Mouse (Mus musculus): ENCODE measurements at regions not wholly inside any gene's neighbourhood (a gene's known extent, or its start where the extent isn't known, plus 50 kb on each side); places are given as distances from the start of the nearest gene placed in this dataset.
"Not testable (repeated sequence)": the region's sequence is repeated elsewhere in the genome, so short reads cannot be mapped to it uniquely, and the experiment has no call there.

DNA sequence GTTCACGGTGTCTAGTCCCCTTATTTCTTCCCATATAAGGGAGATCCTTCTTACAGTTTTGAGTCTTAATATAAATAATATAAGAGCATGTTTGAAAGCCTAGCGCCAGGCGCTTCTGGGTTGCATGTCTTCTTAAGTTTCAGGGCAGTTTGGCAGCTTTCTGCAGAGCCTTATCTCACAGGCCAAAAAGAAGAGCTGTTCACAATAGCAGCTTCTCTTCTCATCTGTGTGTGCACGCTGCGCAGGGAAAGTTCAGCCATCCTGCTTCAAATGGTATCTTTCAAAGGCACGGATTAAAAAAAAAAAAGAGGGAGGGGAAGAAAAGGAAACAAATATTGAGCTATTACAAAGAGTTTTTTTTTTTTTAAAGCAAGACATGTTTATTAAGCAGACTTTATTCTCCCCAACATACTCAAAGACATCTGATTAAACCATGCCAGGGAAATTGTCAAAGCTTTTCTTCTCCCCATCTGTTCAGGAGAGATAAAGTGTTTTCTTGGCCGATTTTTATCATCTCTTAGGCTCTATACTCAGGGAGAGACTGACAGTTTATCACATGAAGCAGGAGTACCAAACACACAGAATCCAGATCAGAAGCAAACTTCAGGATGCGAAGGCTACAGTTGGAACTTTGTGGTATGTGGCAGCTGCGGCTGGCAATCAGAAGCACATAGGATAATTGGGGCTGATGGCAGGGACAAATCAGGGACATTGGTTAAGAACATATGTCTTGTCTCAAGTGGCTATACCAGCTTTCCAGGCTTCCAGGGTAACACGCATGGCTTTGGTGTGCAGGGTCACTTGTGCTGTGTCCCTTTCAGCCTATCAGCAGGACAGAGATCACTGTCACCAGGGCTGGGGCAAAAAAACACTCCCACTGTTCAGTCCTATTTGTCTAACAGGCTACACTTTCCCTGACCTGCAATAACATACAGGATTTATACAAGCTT lies 206.9 kb upstream of the Pfkp start:
- no peak for DNase-seq
- intact Hi-C loops (cut with DNase I) = no loop called here

DNA sequence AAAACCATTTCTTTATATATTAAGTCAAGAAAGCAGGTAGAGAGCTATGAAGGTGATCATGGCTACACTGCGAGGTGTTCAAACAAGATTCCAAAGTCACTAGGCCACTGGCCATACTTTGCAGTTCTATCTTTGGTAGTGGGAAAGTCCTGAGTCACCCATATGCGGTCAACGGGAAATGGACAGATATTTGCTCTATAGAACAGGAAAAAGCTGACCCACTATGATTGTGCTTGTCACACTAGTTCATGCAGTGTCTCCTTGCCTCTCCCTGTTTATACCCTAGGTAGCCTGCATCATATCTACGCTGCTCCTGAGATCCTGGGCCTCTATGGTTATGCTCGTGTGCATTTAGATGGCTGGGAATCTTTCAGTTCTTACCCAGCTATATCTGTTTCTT lies 188.9 kb upstream of the Pfkp start:
- intact Hi-C loops (cut with DNase I) = loop anchor here (5.0 kb wide), 1 partner anchor 1945 kb away; no protein-coding TSS in a partner anchor
- DNase-seq = no peak

DNA sequence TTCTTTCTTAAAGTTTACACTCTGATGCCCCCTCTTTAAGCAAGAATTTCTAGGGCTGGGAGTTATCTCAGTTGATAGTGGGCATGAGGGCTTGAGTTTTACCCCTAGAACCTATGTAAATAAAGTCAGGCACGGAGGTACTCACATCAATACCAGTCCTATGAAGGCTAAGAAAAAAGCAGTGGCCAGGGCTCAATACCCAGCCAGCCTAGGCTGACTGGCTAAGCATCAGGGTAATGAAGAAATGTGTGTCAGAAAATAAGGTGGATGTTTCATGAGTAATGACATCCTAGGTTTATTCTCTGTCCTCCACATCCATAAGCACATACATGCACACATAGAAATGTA lies 188.5 kb upstream of the Pfkp start:
- DNase-seq = no peak
- intact Hi-C loops (cut with DNase I) = loop anchor here (5.0 kb wide), 1 partner anchor 1945 kb away; no protein-coding TSS in a partner anchor

DNA sequence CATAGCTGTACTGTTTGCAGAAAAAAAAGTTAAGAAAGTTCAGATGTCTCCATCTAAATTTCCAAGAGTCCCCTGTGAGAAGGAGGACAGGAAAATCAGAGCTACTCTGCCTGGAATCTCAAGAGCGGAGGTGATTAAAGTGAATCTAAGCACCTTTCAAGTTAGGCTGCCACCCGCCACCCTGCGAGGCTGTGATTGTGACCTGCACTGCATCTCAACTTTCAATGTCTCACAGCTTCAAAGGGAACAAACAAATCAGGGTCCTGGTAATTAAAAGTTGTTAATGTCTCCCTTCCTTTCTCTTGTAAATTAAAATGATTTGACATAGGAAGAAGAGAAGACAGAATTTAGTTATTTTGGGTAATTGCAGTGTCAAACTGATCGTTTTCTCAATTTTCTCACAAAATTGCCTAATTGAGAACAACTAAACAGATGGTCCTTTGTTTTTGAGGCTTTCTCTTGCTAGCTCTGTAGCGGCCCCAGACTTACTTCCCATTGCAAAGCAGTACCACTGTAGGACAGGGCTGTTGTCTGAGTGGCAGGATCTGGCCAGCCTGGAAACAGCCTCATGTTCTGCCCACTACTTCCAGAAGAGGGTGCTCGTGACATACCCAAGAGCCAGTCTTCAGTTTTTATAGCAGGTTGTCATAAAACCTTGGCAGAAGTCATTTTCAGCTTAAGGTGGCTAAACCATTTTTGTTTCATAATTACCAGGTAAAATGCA lies 187.9 kb upstream of the Pfkp start:
- DNase-seq = peak; percentile 29 to 41
- intact Hi-C loops (cut with DNase I) = loop anchor here (5.0 kb wide), 1 partner anchor 1946 kb away; no protein-coding TSS in a partner anchor

DNA sequence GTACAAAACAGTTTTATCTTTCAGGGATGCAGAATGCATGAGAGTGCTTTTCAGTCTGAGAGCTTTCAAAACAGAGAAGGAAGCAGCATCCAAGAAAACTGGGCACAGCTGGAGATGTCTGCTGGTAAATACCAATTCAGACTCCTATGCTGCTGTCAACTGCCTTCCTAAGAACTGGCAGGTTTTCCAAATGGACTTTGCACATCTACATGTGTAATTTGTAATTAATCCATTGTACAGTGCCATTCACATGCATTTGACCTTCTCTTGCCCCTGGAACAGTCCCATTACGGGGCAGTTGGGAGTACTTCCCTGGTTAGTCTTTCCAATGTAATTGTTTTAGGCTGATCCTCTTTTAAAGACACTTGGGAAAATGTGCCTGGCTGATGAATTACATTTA lies 181.3 kb upstream of the Pfkp start:
- intact Hi-C loops (cut with DNase I) = no loop called here
- DNase-seq = no peak

DNA sequence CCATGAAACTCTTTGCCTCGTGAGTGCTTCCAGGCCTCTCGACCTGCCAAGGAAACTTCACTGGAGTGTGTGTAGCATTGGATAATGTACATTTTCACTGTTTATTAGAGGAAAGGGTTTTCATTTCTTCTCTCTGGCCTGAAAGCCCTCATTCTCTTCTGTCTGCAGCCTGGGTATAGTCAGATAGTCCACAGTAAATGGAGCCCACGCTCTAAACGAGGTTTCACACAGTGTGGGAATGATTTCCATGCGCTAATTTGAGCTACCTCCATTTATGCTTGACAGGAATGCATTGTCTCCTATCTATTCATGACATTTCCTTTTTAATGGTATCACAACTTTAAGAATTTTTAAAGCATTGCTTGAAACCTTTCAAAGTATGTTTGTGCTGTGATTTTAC lies 180.8 kb upstream of the Pfkp start:
- no peak for DNase-seq
- intact Hi-C loops (cut with DNase I) = no loop called here

DNA sequence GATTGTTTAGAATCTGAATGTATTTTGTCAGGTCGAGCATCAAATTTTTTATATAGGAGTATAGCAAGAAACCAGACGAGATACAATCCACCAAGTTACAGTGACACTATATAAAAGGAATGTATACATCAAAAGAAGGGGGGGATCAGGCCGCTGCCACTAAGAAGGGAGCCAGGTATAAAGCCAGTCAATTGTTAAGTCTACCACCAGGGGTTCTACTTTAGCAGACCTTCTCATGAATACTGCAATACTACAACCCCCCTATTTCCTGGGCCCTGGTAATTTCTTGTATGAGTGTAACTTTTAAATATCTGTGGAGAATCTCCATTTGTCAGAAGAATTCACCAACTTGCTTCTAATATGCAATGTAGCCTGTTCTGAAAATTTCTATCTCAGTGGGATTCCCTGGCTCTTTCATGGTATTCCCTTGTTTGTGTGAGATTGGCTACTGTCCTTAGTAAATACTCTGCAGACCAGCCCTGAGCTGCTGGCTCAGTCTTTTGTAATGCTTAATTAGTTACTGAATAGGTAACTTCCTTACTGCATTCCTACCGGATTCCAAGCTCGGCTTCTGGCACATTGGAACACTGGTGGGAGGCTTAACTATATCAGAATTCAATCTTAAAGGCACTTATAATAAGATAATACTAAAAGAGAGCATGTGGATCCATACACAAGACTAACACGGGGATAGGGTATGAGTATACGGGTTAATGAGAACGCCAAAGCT lies 180.2 kb upstream of the Pfkp start:
- DNase-seq; intact Hi-C loops (cut with DNase I): not testable (repeated sequence)

DNA sequence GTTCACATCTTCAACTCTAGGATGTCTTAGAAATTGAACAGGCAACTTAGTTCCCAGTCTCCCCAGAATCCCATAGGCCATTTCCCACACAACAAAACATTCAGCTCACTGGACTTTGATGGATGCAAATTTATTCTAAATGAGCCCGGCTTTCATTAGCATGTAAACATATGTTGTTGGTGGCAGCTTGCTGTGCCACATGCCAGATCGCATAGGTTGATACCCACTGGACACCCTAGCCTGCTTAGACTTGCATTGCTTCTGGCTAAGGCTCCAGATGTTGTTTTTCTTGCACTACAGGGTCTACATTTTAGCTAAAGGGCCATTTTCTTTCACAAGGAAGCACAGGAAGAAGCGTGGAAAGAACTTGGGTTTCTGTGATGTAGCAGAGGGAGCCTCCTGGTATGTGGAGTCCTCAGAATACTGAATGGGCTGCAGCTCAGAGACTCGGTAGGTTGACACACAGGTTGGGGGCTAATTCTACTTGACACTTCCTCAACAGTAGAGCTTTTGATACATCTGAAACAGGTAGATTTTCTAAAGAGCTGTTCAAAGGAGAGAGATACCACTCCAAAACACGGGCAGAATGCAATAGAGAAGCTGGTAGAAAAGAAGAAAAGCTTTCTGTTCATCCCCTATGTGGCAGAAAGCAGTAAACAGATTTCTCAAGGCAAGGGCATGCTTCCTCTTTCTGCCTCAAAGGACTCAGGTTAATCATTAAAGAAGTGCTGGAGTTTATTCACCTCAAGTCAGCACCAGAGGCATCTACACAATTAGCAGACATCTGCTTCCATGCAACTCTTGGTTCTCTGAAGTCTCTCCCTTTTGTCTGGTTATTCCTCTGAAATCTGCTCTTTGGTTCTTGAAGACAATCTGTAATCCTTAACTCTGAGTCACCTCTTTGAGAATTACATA lies 153.9 kb upstream of the Pfkp start:
- intact Hi-C loops (cut with DNase I) = no loop called here

DNA sequence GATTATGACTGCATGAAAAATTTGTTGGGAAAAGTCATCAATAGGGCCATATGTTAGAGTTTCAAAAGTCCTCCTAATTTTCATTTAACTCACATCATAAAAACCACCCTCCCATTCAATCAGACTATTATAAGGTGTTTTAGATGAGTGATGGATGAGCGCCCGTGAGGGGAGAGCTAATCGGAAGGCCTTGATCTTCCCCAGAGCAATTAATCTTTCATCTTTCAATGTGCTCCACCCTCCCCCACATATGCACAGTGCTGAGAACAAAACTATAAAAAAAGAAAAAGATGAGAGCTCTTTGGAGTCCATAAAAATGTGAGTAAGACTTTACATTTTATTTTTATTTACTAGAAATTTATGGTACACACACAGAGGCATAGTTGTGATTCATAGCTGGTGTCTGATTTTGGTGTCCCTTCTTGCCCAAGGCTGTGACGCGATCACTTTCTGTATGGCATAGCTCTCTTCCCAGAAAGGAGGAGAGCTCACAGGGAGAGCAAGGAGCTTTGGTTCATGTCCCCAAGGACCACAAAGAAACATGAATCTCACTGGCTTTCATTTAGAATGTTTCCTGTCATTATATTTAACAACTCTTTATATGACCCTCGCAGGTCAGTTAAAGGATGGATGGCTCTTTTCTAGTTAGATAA lies 119.5 kb upstream of the Pfkp start:
- intact Hi-C loops (cut with DNase I) = no loop called here
- DNase-seq = no peak

More for the DNA sequence above, 153.9 kb upstream of the Pfkp start:
- DNase-seq = no peak

DNA sequence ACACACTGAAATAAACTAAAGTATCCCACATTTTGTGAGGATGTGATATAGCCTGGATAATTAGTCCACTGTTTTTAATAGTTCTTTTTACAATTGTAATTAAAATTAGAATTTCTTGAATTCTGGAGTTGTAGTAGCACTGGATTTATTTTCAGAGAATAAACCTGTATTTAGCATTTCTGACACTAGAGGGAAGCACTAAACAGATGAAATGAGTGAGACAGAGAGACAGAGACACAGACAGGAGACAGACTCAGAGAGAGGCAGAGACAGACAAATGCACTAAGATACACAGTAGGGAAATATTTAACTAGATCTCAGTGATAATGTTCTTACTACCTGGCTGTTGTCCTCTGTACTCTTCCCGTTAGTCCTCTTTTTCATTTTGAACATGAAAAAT lies 108.6 kb upstream of the Pfkp start:
- DNase-seq = no peak

DNA sequence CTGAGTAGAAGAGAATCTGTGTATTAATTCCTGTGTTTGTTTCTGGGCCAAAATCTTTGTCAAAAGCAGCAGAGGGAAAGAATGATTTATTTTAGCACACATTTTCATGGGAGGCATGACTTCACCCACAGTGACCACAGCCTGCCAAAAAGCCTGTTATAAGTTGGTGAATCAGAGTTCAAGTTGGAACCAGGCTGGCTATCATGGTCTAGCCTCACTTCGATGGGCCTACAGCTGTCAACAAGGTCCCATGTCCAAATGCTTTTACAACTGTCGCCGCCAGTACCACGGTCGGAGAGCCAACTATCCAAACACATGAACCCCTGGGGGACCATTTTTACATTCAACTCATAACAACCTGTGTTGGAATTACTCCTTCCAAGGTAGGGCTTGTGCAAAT lies 103.0 kb upstream of the Pfkp start:
- intact Hi-C loops (cut with DNase I) = no loop called here
- no peak for DNase-seq

More for the DNA sequence above, 108.6 kb upstream of the Pfkp start:
- intact Hi-C loops (cut with DNase I) = no loop called here

DNA sequence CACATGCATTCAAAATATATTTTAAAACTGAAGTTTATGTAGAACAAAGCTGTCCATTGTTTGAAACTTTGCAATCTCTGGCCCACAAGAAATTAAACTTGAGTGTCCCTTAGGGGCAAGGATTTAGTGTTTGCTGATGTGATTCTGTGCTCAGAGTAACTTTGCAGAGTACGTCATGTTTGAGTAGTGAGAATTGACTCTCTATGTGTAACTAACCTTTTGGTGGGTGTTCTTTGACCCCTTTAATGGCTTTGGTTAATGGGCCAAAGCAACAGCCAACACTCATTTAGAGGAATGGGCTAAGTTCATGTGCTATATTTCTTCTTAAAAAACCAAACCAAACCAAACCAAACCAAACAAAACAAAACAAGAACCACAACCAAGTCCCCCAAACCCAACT lies 102.6 kb upstream of the Pfkp start:
- no peak for DNase-seq
- intact Hi-C loops (cut with DNase I) = no loop called here

DNA sequence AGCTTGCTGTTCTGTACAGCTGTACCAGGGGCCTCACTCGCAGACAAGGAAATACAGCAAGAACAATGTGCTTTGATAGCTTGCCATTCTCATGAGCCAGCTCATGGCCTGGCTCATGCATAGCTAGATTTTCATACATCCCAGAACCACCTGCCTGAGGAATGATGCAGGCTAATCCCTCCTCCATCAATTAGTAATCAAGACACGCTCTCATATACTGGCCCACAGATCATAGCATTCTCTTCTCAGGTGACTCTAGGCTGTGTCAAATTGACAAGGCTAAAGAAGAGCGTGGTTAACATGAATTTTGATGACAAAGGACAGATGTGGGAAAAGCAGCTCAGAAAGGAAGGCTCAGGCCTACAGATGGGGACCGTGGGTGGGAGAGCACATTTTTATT lies 93.3 kb upstream of the Pfkp start:
- intact Hi-C loops (cut with DNase I) = no loop called here
- DNase-seq = no peak

DNA sequence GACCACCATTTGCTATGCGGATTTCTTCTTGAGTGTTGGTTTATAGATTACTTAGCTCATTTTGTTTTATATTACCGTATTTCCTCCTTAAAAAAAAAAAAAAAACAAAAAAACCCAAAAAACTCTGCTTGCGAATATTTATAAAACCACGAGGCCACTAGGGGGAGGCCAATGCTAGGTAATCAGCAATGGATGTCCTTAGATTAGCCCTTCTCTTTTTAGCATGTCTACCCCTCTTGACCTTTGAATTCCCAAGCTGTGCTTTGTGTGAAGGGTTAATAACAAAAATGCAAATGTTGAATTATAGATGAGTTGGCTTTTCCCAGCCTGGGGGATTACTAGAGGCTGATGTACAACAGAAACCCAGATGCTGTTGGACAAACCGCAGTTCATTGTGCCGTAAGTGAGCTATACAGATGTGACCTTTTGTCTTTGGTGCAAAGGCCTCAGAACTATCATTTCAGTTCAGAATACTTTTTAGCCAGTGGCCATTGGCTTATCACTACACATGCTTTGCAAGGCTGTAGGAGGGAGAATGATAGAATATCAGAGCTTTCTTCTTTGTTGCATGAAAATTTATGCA lies 88.5 kb upstream of the Pfkp start:
- DNase-seq = no peak
- intact Hi-C loops (cut with DNase I) = no loop called here
